Mouse (Mus musculus) brown adipose tissue, adult 24 weeks (tissue): ENCODE data around the gene Aebp2. TPM values are rescaled to one million over a fixed set of nuclear protein-coding genes. Genes with fewer than 3 reads are reported as not detected.
"Not testable (repeated sequence)": the region's sequence is repeated elsewhere in the genome, so short reads cannot be mapped to it uniquely, and the experiment has no call there.

Source experiments
- H3K27ac ChIP-seq: fragments of 200-500 bp; replicated peaks from 2 replicates; pipeline ENCODE4 v1.5.1; 2012; ENCODE audit warnings: low read depth, mild to moderate bottlenecking, low read length
- H3K4me1 ChIP-seq: fragments of 200-500 bp; 2 replicates; pipeline ENCODE4 v1.6.1; 2012; ENCODE audit warnings: low read length, mixed read lengths; ENCODE audit not compliant: control insufficient read depth, insufficient read depth, insufficient read length
- H3K4me3 ChIP-seq: fragments of 200-500 bp; 2 replicates; pipeline ENCODE4 v1.5.1; 2012; ENCODE audit warnings: low read depth, mild to moderate bottlenecking, low read length, moderate library complexity; ENCODE audit not compliant: insufficient read depth
- polyA plus RNA-seq: library from polyadenylated mRNA; stranded (reverse); fragments of >200 nt; gene quantifications from 2 replicates; pipeline ENCODE4 v1.2.4, GENCODE M21; 2012; ENCODE audit not compliant: missing spikeins, insufficient read depth, insufficient read length

The Aebp2 gene
- polyA plus RNA-seq, result 22.2 and 25.4 TPM in 2 replicates

DNA sequence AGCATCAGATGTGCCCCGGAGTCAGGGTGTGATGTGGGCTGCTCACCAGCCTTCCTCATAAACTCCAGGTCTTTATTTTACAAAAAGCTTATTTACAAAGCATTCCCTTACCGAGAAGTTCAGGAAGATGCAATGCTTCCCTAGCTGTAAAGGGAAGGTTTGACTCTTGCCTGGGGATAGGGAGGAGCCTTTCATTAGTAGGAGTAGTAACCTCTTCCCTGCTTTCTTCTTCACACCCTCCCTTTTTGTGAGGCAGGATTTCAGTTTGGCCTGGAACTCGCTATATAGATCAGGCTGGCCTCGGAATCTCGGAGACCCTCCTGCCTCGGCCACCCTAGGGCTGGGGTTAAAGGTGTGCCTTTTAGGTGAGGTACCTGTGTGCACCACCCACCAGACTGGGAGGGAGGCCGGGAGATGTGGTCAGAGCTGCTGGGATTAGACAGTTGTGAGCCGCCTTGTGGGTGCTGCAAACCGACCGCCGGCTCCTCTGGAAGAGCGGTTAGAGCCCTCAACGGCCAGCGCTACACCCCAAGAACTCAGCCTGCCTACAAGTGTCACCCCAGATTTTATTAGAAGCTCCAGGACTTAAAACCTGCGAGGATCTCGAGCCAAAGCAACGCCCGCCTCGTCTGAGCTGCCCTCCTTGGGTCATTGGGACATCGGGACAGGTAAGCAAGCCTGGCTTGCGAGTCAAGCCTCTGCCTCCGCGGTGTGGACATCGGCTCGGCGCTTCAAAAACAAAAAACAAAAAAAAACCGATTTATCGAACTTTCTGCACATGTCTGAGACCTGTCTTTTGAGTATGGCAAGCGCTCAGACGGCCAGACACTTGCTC lies at the start of gene Aebp2:
Aebp2 (plus strand) TSS at position 273 of the 835 bp plus-strand sequence.
- peaks cover 16% of the 10 kb centered on the region for H3K4me1 ChIP-seq
- peak within 1 kb of the TSS; percentile 97 for H3K4me3 ChIP-seq
- H3K27ac ChIP-seq, result peak within 1 kb of the TSS; percentile 77

DNA sequence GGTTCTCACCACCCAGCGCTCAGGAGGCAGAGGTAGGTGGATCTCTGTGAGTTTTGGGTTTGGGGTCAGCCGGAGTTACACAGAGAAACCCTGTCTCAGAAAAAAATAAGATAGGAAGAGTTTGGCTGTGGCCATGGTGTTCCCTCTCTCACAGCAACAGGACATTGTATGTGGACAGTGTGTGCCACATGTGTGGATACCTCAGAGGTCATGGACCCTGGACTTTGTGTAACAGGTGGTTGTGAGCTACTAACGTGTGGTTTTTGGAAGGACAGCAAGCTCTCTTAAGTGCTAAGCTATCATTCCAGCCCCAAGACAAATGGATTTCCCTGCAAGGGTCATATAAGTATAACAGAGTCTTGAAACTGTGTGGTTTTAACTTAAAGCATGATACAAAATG lies 47.5 kb upstream of the Aebp2 start:
- Histone ChIP-seq H3K4me1 (no peaks in the 10 kb centered on the region), H3K4me3 (no peak overlapping the region), H3K27ac (no peak overlapping the region)

DNA sequence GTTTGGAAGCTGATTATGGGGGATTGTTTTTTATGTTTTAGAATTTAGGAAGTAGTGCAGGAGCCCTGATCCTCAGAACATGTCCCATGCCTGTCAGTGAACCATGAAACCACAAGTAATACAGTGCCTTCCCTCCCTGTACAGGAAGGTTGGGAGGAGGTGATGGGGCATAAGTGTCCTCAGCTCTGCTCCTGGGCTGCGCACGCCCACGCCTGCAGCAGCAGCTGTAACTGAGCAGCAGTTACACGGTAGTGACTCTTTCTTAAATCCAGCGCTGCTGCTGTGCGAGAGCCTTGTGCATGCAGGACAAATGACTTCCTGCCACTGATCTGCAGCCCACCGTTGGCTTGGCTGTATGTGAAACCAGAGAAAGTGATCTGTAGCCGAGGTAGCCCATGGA lies 46.3 kb upstream of the Aebp2 start:
- H3K4me3 ChIP-seq, result no peak overlapping the region

DNA sequence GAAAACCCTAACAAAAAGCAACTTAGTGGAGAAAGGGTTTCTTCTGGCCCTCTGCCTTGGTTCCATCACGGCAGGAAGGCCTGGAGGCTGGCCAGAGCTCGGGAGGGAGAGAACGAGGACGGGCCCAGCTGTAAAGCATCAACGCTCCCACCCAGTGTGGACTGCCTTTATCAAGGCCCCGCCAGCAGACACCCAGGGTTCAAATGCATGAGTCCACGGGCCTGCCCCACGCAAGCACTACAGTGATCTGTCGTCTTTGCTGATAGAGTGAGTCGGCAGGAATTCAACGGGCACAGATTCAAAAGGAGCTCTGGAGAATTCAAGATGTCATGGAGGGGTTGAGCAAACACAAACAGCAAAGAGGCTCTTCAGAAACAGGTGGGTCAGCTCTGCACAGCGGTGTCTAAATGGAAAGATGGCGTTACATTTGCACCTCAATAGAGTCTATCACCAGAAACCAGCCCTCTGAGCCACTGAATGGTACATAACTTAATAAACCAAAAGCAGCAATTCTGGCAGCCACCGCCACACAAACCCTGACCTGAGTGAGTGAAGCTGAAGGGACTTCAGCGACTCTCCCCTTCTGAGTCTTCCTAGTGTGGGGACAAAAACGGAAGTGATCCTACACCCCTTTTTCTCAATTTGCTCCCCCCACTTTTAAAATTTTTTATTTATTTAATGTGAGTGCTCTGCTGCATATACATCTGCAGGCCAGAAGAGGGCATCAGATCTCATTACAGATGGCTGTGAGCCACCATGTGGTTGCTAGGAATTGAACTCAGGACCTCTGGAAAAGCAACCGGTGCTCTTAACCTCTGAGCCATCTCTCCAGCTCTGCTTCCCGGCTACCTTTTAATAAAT lies 45.3 kb upstream of the Aebp2 start:
- H3K4me3 ChIP-seq, result no peak overlapping the region
- no peaks in the 10 kb centered on the region for H3K4me1 ChIP-seq
- no peak overlapping the region for H3K27ac ChIP-seq

More for the DNA sequence above, 46.3 kb upstream of the Aebp2 start:
- Histone ChIP-seq H3K4me1 (no peaks in the 10 kb centered on the region), H3K27ac (no peak overlapping the region)

DNA sequence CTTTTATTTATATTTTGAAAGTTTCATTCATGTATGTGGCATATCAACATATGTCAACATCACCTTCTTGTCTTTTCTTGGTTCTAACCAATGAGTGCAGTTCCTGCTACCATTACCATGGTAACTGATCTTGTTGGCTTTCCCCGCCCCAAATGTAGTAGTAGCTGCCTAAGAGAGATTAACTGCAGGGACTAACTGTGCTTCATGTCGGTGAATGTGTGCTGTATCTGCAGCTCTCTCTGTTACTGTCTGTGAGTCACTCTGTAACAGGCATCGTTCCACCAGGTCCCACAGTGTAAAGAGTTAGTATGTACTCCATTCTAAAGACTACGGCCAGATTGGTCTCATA lies 44.7 kb upstream of the Aebp2 start:
- no peaks in the 10 kb centered on the region for H3K4me1 ChIP-seq
- H3K4me3 ChIP-seq, result no peak overlapping the region
- H3K27ac ChIP-seq, result no peak overlapping the region

DNA sequence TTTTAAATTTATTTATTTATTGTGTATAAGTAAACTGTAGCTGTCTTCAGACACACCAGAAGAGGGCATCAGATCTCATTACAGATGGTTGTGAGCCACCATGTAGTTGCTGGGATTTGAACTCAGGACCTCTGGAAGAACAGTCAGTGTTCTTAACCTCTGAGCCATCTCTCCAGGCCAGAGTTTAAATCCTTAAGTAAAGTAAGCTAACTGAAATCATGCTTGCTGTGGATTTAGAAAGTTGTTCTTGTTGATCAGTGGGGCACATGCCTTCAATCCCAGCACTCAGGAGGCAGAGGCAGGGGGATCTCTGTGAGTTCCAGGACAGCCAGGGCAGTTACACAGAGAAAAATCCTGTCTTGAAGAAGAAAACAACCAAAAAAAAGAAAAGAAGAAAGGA lies 43.5 kb upstream of the Aebp2 start:
- H3K27ac ChIP-seq, H3K4me3 ChIP-seq, H3K4me1 ChIP-seq: not testable (repeated sequence)

DNA sequence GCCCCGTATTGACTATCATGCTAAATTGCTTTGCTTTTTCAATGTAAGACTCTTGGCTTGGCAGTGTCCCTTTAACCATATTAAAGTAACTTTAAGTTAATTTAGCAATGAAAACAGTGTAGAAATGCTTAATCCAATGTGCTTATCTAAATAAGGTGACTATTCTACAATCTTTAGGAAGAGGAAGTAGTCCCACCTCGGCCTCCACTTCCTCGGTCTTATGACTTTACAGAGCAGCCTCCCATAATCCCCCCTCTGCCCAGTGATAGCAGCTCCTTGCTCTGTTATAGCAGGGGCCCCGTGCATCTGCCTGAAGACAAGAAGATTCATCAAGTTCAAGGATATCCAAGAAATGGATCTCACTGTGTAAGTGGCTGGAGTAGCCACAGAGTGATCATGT lies 42.3 kb upstream of the Aebp2 start:
- no peaks in the 10 kb centered on the region for H3K4me1 ChIP-seq
- no peak overlapping the region for H3K4me3 ChIP-seq
- no peak overlapping the region for H3K27ac ChIP-seq

DNA sequence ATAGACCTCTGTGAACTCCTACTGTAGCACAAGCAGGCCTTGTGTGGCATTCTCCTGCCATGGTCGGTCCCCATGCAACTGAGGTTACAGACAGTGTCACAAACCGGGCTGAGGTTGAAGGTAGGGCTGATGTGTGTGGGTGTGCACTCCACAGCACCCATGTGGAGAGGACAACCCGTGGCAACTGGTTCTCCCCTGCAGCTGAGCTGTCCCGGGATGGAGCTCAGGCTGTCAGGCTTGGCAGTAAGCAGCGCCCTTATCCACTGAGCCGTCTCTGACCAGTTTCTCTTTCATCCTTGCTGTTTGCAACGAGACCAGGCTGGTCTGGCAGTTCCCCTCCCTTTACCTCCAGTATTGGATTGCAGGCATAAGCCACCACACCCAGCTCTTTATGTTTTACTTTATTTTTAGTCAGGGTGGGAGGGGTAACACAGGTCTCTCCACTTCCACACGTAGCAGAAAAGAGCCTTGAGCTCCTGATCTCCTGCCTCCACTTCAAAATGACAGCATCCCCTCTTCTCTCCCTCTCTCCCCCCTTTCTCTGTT lies 35.7 kb upstream of the Aebp2 start:
- Histone ChIP-seq H3K27ac (no peak overlapping the region), H3K4me3 (no peak overlapping the region), H3K4me1 (no peaks in the 10 kb centered on the region)

DNA sequence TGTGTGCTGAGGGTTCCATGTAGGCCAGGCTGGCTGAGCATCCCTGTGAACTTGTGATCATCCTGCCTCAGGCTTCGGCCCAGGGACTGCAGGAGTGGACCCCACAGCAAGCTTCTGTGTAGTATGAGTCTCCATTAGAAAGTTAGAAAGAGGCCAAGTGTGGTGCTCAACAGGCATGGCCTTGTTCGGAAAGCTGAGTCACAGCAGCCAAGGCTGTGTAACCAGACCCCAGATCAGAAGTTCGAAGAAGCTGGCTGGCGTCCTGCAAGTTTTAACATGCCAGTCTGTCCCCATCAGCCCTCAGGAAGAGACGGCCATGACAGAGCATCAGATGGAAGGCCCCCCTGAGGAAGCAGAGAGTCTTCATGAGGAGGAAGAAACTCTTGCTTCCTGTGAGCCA lies 31.1 kb upstream of the Aebp2 start:
- Histone ChIP-seq H3K4me1 (no peaks in the 10 kb centered on the region), H3K27ac (no peak overlapping the region), H3K4me3 (no peak overlapping the region)

DNA sequence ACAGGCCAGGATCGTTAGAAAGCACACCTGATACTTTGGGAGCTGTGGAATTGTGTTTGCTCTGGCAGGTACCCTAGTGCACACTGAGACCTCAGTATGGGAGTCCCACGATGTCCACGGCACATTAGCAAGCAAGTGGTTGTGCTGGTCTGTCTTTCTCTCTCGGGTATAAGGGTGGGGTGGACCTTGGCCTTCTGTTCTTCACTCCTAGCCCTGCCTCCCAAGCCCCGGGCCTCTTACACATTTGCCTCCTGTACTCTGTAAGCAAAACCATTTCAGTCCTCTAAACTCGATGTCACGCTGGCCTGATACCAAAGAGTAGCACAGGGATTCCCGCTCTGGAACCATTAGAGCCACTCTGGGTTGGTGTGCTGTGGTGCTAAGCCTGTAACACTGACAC lies 29.8 kb upstream of the Aebp2 start:
- Histone ChIP-seq H3K4me1 (no peaks in the 10 kb centered on the region), H3K4me3 (no peak overlapping the region), H3K27ac (no peak overlapping the region)

DNA sequence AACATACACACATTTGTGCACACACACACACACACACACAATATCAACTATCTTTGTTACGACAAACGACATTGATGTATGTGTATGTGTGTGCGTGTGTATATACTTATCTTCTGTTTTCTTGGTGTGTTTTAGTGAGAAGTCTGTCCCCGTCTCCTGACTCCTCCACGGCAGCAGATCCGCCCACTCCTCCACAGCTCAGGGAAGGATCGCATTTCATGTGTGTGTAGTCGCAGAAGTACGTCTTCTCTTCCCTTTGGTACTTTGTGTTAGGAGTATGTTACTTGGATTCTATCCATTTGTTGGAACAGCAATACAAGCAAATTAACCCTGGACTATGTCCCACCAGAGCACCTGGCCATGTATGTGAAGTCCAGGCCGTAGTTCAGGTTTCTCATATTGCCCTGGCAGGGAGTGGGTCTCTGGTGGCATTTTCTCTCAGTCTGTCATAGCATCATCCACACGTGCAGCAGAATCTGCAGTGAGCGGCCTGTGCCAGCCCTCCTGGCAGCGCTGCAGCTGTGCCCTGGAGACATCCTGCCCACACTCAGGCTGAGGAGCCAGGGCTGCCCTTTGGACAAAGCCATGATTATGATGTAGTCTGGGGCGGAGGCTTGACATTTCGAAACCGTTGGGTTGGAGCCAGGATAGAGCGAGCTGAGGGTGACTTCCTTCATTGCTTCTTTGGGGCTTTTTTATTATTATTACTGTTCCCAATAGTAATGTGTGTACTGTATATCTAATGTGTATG lies 28.9 kb upstream of the Aebp2 start:
- H3K27ac ChIP-seq, result no peak overlapping the region
- H3K4me3 ChIP-seq, result no peak overlapping the region
- H3K4me1 ChIP-seq, result no peaks in the 10 kb centered on the region

DNA sequence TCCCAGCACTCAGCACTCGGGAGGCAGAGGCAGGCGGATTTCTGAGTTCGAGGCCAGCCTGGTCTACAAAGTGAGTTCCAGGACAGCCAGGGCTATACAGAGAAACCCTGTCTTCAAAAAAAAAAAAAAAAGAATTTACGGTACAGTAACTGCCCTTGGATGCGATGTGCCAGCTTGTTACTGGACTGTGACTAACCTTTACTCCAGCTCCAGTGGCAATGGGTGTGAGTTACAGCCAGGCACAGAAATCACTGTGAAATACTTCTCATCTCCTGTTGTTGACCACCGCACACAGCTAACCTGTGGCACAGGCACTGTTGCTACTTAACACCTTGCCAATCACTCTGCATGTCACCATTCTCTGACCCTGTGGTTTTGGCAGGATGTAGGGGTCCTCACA lies 26.9 kb upstream of the Aebp2 start:
- not testable (repeated sequence) for H3K27ac ChIP-seq, H3K4me1 ChIP-seq, H3K4me3 ChIP-seq

DNA sequence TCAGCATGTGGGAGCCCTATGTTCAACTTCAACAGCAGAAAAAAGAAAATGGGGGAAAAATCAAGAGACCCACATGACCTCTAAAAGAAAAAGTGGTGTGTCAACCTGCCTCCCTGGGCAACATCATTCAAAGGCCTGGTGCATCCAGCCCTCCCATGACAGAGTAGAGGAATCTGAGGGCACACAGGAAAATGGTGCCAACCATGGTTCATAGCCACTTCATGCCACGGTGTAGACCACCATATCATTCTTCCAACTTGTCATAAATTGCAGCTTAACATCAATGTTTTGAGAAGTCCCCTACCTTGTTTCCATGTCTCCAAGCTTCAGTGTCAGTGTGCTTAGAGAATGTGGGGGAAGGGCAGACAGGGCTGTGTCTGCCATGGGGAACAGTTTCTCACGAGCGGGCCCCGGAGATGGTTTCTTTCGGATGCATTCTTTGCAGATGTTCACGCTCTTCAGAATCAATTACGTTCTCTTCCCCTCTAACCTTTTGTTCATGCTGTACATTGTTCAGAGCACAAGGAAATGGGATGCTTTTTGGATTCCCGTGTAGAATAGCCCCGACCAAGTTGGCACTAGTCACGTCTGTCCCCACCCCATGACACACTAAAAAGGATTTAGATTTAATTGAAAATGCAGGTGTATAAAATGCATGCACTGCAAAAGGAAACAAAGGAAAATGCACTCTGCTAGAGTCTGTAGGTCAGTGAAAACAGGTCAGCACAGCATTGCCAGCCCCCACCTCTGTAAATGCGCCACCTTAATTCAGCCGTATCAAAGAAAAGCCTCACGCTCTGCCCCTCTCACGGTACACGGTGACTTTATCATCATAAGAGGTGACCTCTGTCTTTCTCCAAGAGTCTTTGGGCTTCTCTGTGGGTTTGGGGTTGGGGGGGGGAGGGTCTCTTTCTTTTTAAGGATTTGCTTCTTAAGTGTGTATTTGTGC lies 24.8 kb upstream of the Aebp2 start:
- no peak overlapping the region for H3K27ac ChIP-seq
- H3K4me1 ChIP-seq, result no peaks in the 10 kb centered on the region
- no peak overlapping the region for H3K4me3 ChIP-seq

DNA sequence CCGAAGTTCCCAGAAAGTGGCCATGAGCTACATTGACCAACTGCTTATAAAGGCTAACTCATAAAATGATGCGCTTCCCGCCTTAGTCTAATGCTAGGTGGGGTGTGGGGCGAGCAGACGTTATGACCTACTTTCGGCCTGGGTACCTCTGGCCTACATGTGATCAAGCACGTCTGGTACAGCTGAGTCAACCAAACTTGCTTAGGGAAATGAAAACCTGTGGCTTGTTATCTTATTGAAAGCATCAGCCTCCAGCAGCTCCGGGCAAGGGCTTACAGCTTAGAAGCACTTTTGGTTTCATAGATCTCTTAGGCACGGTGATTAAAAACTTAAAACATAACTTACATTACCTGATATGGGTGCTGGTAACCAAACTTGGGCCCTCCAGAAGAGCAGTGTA lies 23.9 kb upstream of the Aebp2 start:
- no peak overlapping the region for H3K4me3 ChIP-seq
- H3K4me1 ChIP-seq, result no peaks in the 10 kb centered on the region
- no peak overlapping the region for H3K27ac ChIP-seq
